Mouse (Mus musculus) left cerebral cortex, adult 11 months (tissue): ENCODE results near the gene Nfat5.

Experiments used
- DNase-seq: peaks from one replicate; pipeline ENCODE4 v3.0.0; 2022; ENCODE audit warnings: low spot score

Nfat5 gene

GRCm38 (mm10) chr8:107292928-107293601 is at the start of gene Nfat5:
Gene Nfat5, plus strand, starts transcription at chr8:107293470.
- peak; percentile 95 for DNase-seq

- no peak for DNase-seq
Measured at GRCm38 (mm10) chr8:107244218-107244617, 49.1 kb upstream of the Nfat5 start.

- no peak for DNase-seq
Measured at GRCm38 (mm10) chr8:107248456-107248855, 44.8 kb upstream of the Nfat5 start.

GRCm38 (mm10) chr8:107251481-107252104 is 41.7 kb upstream of the Nfat5 start:
- no peak for DNase-seq

- no peak for DNase-seq
Measured at GRCm38 (mm10) chr8:107253121-107253520, 40.1 kb upstream of the Nfat5 start.

- DNase-seq = no peak
Measured at GRCm38 (mm10) chr8:107254403-107254802, 38.9 kb upstream of the Nfat5 start.

GRCm38 (mm10) chr8:107254951-107255457 is 38.3 kb upstream of the Nfat5 start:
- DNase-seq = no peak

GRCm38 (mm10) chr8:107257223-107257622 is 36.0 kb upstream of the Nfat5 start:
- peak; percentile 12 for DNase-seq

GRCm38 (mm10) chr8:107260120-107260519 is 33.1 kb upstream of the Nfat5 start:
- no peak for DNase-seq

- DNase-seq = no peak
Measured at GRCm38 (mm10) chr8:107261172-107261571, 32.1 kb upstream of the Nfat5 start.

GRCm38 (mm10) chr8:107262046-107262705 is 31.1 kb upstream of the Nfat5 start:
- DNase-seq = no peak

- DNase-seq = no peak
Measured at GRCm38 (mm10) chr8:107265811-107266210, 27.5 kb upstream of the Nfat5 start.

- no peak for DNase-seq
Measured at GRCm38 (mm10) chr8:107268501-107268900, 24.8 kb upstream of the Nfat5 start.

- DNase-seq = no peak
Measured at GRCm38 (mm10) chr8:107269191-107269590, 24.1 kb upstream of the Nfat5 start.

GRCm38 (mm10) chr8:107269617-107270139 is 23.6 kb upstream of the Nfat5 start:
- DNase-seq = no peak

- DNase-seq = no peak
Measured at GRCm38 (mm10) chr8:107270287-107270686, 23.0 kb upstream of the Nfat5 start.

- no peak for DNase-seq
Measured at GRCm38 (mm10) chr8:107270751-107271150, 22.5 kb upstream of the Nfat5 start.

GRCm38 (mm10) chr8:107277323-107277883 is 15.9 kb upstream of the Nfat5 start:
- DNase-seq = no peak

- DNase-seq = no peak
Measured at GRCm38 (mm10) chr8:107278571-107278970, 14.7 kb upstream of the Nfat5 start.

- DNase-seq = no peak
Measured at GRCm38 (mm10) chr8:107286686-107287085, 6.6 kb upstream of the Nfat5 start.

- no peak for DNase-seq
Measured at GRCm38 (mm10) chr8:107287522-107287921, 5.7 kb upstream of the Nfat5 start.

GRCm38 (mm10) chr8:107291171-107291601 is 2.1 kb upstream of the Nfat5 start:
- DNase-seq = no peak
